Comparison of ENCODE assay signal across 8 mouse cellular contexts in the genomic region with DNA sequence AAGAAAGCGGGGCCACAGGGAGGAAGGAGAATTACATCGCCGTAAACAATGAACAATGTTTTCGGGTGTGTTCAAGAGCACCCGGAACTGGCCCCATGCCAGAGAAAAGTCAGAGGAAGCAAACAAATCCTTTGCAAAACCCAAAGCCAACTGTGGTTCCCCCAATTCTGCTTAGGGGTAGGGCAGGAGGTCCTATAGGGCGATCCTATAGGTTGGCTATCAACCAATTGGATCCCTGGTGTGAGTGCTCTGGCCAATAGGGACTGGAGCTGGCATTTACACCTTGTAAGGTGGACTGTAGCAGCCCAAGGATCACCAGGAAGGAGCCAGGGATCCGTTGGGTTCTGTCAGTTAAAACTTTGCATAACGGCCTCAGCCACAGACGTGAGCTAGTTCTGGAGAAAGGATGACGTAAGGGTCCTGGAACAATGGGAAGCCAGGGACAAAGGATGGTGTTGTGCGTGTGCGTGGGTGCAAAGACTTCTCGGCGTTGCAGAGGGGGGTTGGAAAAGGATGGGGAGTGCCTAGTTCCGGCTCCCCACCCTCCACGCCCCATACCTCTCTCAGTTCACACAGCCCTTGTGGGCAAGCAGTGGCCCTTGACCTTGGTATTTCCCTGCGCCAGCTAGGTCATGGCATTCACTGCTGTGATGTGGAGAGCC. TPM values are rescaled to one million over a fixed set of nuclear protein-coding genes. Genes with fewer than 3 reads are reported as not detected.
DNase-seq lines count a peak whose midpoint lies in the region; ATAC-seq and TF ChIP-seq lines count a peak whose summit lies in the region.

No protein-coding gene starts in this region.

- H3K9ac ChIP-seq in hindbrain, embryonic 11.5 days (ENCODE audit: low read depth, low read length) = no peak overlapping the region
- no peak overlapping the region for H3K9ac ChIP-seq in hindbrain, postnatal 0 days (replicated peaks; ENCODE audit: low read length)
- H3K9ac ChIP-seq in hindbrain, embryonic 13.5 days = no peak overlapping the region
- no peak overlapping the region for H3K9ac ChIP-seq in lung, postnatal 0 days (replicated peaks; ENCODE audit: low read depth)

- 44% methylated on average over 17 of the region's 17 CpGs for WGBS in hindbrain, embryonic 11.5 days
- 40% methylated on average over 17 of the region's 17 CpGs for WGBS in hindbrain, postnatal 0 days
- 35% methylated on average over 17 of the region's 17 CpGs for WGBS in hindbrain, embryonic 13.5 days
- WGBS in lung, postnatal 0 days = 34% methylated on average over 17 of the region's 17 CpGs

- H3K4me1 ChIP-seq in hindbrain, embryonic 11.5 days (replicated peaks; ENCODE audit: control insufficient read depth, insufficient read depth, low read length) = no peaks in the 10 kb centered on the region
- H3K4me1 ChIP-seq in hindbrain, postnatal 0 days (ENCODE audit: insufficient read depth, low read length) = no peaks in the 10 kb centered on the region
- H3K4me1 ChIP-seq in hindbrain, embryonic 13.5 days (replicated peaks) = peaks cover under 1% of the 10 kb centered on the region; the same call in 1 of the 2 replicates
- peaks cover 12% of the 10 kb centered on the region for H3K4me1 ChIP-seq in lung, postnatal 0 days (ENCODE audit: insufficient read depth, low read depth, low read length)

- H3K27ac ChIP-seq in hindbrain, embryonic 11.5 days (ENCODE audit: low read depth, low read length) = no peak overlapping the region
- no peak overlapping the region for H3K27ac ChIP-seq in hindbrain, postnatal 0 days
- no peak overlapping the region for H3K27ac ChIP-seq in hindbrain, embryonic 13.5 days
- peak overlapping the region; percentile 80 for H3K27ac ChIP-seq in lung, postnatal 0 days (ENCODE audit: low read length)

- ATAC-seq in hindbrain, embryonic 11.5 days (ENCODE audit: low FRiP score) = 0 out of 2 replicates have a peak, but pooled peaks have one; percentile 51
- ATAC-seq in hindbrain, postnatal 0 days = no peak
- 0 out of 2 replicates have a peak, but pooled peaks have one; percentile 11 for ATAC-seq in common myeloid progenitor, adult 5-6 weeks (replicated peaks; ENCODE audit: low read depth, poor library complexity, severe bottlenecking)
- no peak; the same call in 1 of the 2 replicates for ATAC-seq in hindbrain, embryonic 13.5 days (ENCODE audit: low FRiP score)
- peak; percentile 79 for ATAC-seq in lung, postnatal 0 days
- ATAC-seq in erythroid progenitor cell, adult 5-6 weeks (replicated peaks; ENCODE audit: low FRiP score, poor library complexity, severe bottlenecking) = no peak

- intact Hi-C loops in left cerebral cortex, postnatal 4 days (cut with DNase I) = no loop called here

- H3K9me3 ChIP-seq in hindbrain, embryonic 11.5 days (ENCODE audit: control insufficient read depth, low read length) = no peaks in the 10 kb centered on the region
- H3K9me3 ChIP-seq in hindbrain, postnatal 0 days (ENCODE audit: low read length) = no peaks in the 10 kb centered on the region
- no peaks in the 10 kb centered on the region for H3K9me3 ChIP-seq in hindbrain, embryonic 13.5 days
- H3K9me3 ChIP-seq in lung, postnatal 0 days (ENCODE audit: low read length) = no peaks in the 10 kb centered on the region

- peak; percentile 33 for DNase-seq in hindbrain, embryonic 11.5 days (ENCODE audit: low spot score)
- DNase-seq in hindbrain, postnatal 0 days (ENCODE audit: low spot score) = no peak
- peak; percentile 86 for DNase-seq in lung, postnatal 0 days (ENCODE audit: low spot score)
- no peak for DNase-seq in frontal cortex, postnatal 25 days (ENCODE audit: low spot score in 2 of 2)
- no peak for DNase-seq in left cerebral cortex, postnatal 4 days

- no peaks in the 10 kb centered on the region for H3K36me3 ChIP-seq in hindbrain, embryonic 11.5 days (ENCODE audit: control insufficient read depth, insufficient read depth, low read length)
- H3K36me3 ChIP-seq in hindbrain, postnatal 0 days (ENCODE audit: insufficient read depth, low read length) = no peaks in the 10 kb centered on the region
- H3K36me3 ChIP-seq in hindbrain, embryonic 13.5 days = no peaks in the 10 kb centered on the region
- no peaks in the 10 kb centered on the region for H3K36me3 ChIP-seq in lung, postnatal 0 days (ENCODE audit: insufficient read depth, low read length)

- H3K4me2 ChIP-seq in hindbrain, embryonic 11.5 days (replicated peaks; ENCODE audit: low read depth, low read length) = peak overlapping the region; percentile 13; the same call in 1 of the 2 replicates
- no peak overlapping the region for H3K4me2 ChIP-seq in hindbrain, postnatal 0 days (ENCODE audit: low read depth, low read length)
- H3K4me2 ChIP-seq in hindbrain, embryonic 13.5 days = peak overlapping the region; percentile 34
- no peak overlapping the region for H3K4me2 ChIP-seq in lung, postnatal 0 days (replicated peaks; ENCODE audit: low read depth, low read length)

- H3K27me3 ChIP-seq in hindbrain, embryonic 11.5 days (ENCODE audit: control insufficient read depth, insufficient read depth, low read length) = no peaks in the 10 kb centered on the region
- H3K27me3 ChIP-seq in hindbrain, postnatal 0 days (ENCODE audit: insufficient read depth, low read length) = no peaks in the 10 kb centered on the region
- H3K27me3 ChIP-seq in hindbrain, embryonic 13.5 days = no peaks in the 10 kb centered on the region
- no peaks in the 10 kb centered on the region for H3K27me3 ChIP-seq in lung, postnatal 0 days (replicated peaks; ENCODE audit: insufficient read depth, low read length)

- peak; percentile 79 for TF ChIP-seq EP300 in lung, postnatal 0 days (IDR thresholded peaks at IDR 0.05)

- no peak for TF ChIP-seq CTCF in hindbrain, postnatal 0 days (IDR thresholded peaks at IDR 0.05; ENCODE audit: low read depth)
- TF ChIP-seq CTCF in lung, postnatal 0 days (IDR thresholded peaks at IDR 0.05) = no peak

- no peak overlapping the region for H3K4me3 ChIP-seq in hindbrain, embryonic 11.5 days (ENCODE audit: low read depth, low read length)
- H3K4me3 ChIP-seq in hindbrain, postnatal 0 days (ENCODE audit: low read length) = no peak overlapping the region
- 0 out of 2 replicates have a peak overlapping the region, but pooled peaks have one; percentile 2 for H3K4me3 ChIP-seq in hindbrain, embryonic 13.5 days
- no peak overlapping the region for H3K4me3 ChIP-seq in lung, postnatal 0 days (ENCODE audit: low read depth, low read length)

RNA-seq across cellular contexts. Expression of gene Clic4, which starts 34.5 kb away (rescaled TPM):
- 109 and 147 TPM in 2 replicates for polyA plus RNA-seq in hindbrain, embryonic 11.5 days (2014; fragmentation: Nextera tagmentation; extraction: Ambion mirVana)
- 64.7 and 70.1 TPM in 2 replicates for total RNA-seq in hindbrain, postnatal 0 days (2014; rRNA removed)
- polyA plus RNA-seq in hindbrain, postnatal 0 days (2015; fragmentation: Nextera tagmentation; extraction: Ambion mirVana) = 57.1 and 59.7 TPM in 2 replicates
- total RNA-seq in common myeloid progenitor, adult 5-6 weeks (2017) = 79.0 and 80.4 TPM in 2 replicates
- polyA plus RNA-seq in hindbrain, embryonic 13.5 days (2015; fragmentation: Nextera tagmentation; extraction: Ambion mirVana) = 83.5 and 84.7 TPM in 2 replicates
- polyA plus RNA-seq in lung, postnatal 0 days (2015; fragmentation: Nextera tagmentation; extraction: Ambion mirVana) = 205 and 211 TPM in 2 replicates
- total RNA-seq in erythroid progenitor cell, adult 5-6 weeks (2015; ENCODE audit: low replicate concordance) = 121 and 125 TPM in 2 replicates
- total RNA-seq in erythroid progenitor cell, adult 5-6 weeks (2017; ENCODE audit: low replicate concordance) = 139 and 144 TPM in 2 replicates
- total RNA-seq in left cerebral cortex, postnatal 4 days (2021) = 10 to 100 TPM; 27.6 to 27.8 TPM

RNA-seq across cellular contexts. Expression of gene Srrm1, which starts 46.0 kb away (rescaled TPM):
- 220 and 289 TPM in 2 replicates for polyA plus RNA-seq in hindbrain, embryonic 11.5 days (2014; fragmentation: Nextera tagmentation; extraction: Ambion mirVana)
- total RNA-seq in hindbrain, postnatal 0 days (2014; rRNA removed) = 20.8 and 21.2 TPM in 2 replicates
- polyA plus RNA-seq in hindbrain, postnatal 0 days (2015; fragmentation: Nextera tagmentation; extraction: Ambion mirVana) = 173 and 174 TPM in 2 replicates
- 206 and 227 TPM in 2 replicates for total RNA-seq in common myeloid progenitor, adult 5-6 weeks (2017)
- 215 and 220 TPM in 2 replicates for polyA plus RNA-seq in hindbrain, embryonic 13.5 days (2015; fragmentation: Nextera tagmentation; extraction: Ambion mirVana)
- polyA plus RNA-seq in lung, postnatal 0 days (2015; fragmentation: Nextera tagmentation; extraction: Ambion mirVana) = 108 and 116 TPM in 2 replicates
- 418 and 448 TPM in 2 replicates for total RNA-seq in erythroid progenitor cell, adult 5-6 weeks (2015; ENCODE audit: low replicate concordance)
- total RNA-seq in erythroid progenitor cell, adult 5-6 weeks (2017; ENCODE audit: low replicate concordance) = 382 and 462 TPM in 2 replicates
- total RNA-seq in left cerebral cortex, postnatal 4 days (2021) = 100 to 1,000 TPM; 162 to 169 TPM

Comparison
In these comparisons a context has a peak if more than half of its experiments do, and no peak if none do; other contexts are left out.
1. ATAC-seq: peak in hindbrain, embryonic 11.5 days (single experiment), common myeloid progenitor, adult 5-6 weeks (single experiment) and lung, postnatal 0 days (single experiment); none in hindbrain, postnatal 0 days (single experiment), hindbrain, embryonic 13.5 days (single experiment) and erythroid progenitor cell, adult 5-6 weeks (single experiment).
2. DNase-seq: peak in hindbrain, embryonic 11.5 days (single experiment) and lung, postnatal 0 days (single experiment); none in hindbrain, postnatal 0 days (single experiment), frontal cortex, postnatal 25 days (0 of 2) and left cerebral cortex, postnatal 4 days (single experiment).
3. H3K4me2 ChIP-seq: peak in hindbrain, embryonic 11.5 days (single experiment) and hindbrain, embryonic 13.5 days (single experiment); none in hindbrain, postnatal 0 days (single experiment) and lung, postnatal 0 days (single experiment).